Mouse (Mus musculus): ENCODE measurements around the gene Brd4. TPM values are rescaled to one million over a fixed set of nuclear protein-coding genes. Genes with fewer than 3 reads are reported as not detected.

Gene Brd4
- 90.2 and 91.9 TPM in 2 replicates for polyA plus RNA-seq (2014; fragmentation: Nextera tagmentation; extraction: Ambion mirVana)

- ATAC-seq (replicated peaks; ENCODE audit: low FRiP score, low TSS enrichment, low read depth) (peak; percentile 90), DNase-seq (ENCODE audit: low spot score) (peak; percentile 96)
- Histone ChIP-seq H3K4me1 (replicated peaks; ENCODE audit: control insufficient read depth, insufficient read depth, low read length) (peaks cover 15% of the 10 kb centered on the region), H3K4me2 (ENCODE audit: low read length) (peak within 1 kb of the TSS; percentile 76), H3K9me3 (ENCODE audit: control insufficient read depth, low read length) (no peaks in the 10 kb centered on the region), H3K9ac (ENCODE audit: low read length) (peak within 1 kb of the TSS; percentile 95), H3K4me3 (ENCODE audit: low read depth, low read length) (peak within 1 kb of the TSS; percentile 94), H3K27ac (ENCODE audit: low read depth) (peak within 1 kb of the TSS; percentile 99), H3K36me3 (ENCODE audit: control insufficient read depth, insufficient read depth, low read length) (no peaks in the 10 kb centered on the region), H3K27me3 (replicated peaks; ENCODE audit: control insufficient read depth, insufficient read depth, low read length) (no peaks in the 10 kb centered on the region)
- under 1% methylated on average over 71 of the region's 100 CpGs for WGBS
These were observed at the start of gene Brd4 for GRCm38 (mm10) chr17:32284262-32285137. Gene Brd4, minus strand, starts transcription at chr17:32284722.

GRCm38 (mm10) chr17:32333675-32334303 is 49.3 kb upstream of the Brd4 start:
- no peak overlapping the region for H3K9ac ChIP-seq (ENCODE audit: low read length)
- H3K4me2 ChIP-seq (ENCODE audit: low read length) = no peak overlapping the region
- H3K36me3 ChIP-seq (ENCODE audit: control insufficient read depth, insufficient read depth, low read length) = peaks cover 78% of the 10 kb centered on the region
- no peaks in the 10 kb centered on the region for H3K4me1 ChIP-seq (replicated peaks; ENCODE audit: control insufficient read depth, insufficient read depth, low read length)
- no peaks in the 10 kb centered on the region for H3K27me3 ChIP-seq (replicated peaks; ENCODE audit: control insufficient read depth, insufficient read depth, low read length)
- ATAC-seq (replicated peaks; ENCODE audit: low FRiP score, low TSS enrichment, low read depth) = no peak
- no peak for DNase-seq (ENCODE audit: low spot score)
- H3K9me3 ChIP-seq (ENCODE audit: control insufficient read depth, low read length) = no peaks in the 10 kb centered on the region
- H3K27ac ChIP-seq (ENCODE audit: low read depth) = no peak overlapping the region
- WGBS = 81% methylated on average over 31 of the region's 31 CpGs
- no peak overlapping the region for H3K4me3 ChIP-seq (ENCODE audit: low read depth, low read length)

GRCm38 (mm10) chr17:32327501-32327900 is 43.0 kb upstream of the Brd4 start:
- Histone ChIP-seq H3K4me2 (ENCODE audit: low read length) (no peak overlapping the region), H3K36me3 (ENCODE audit: control insufficient read depth, insufficient read depth, low read length) (peaks cover 61% of the 10 kb centered on the region), H3K27ac (ENCODE audit: low read depth) (no peak overlapping the region)

GRCm38 (mm10) chr17:32322809-32323208 is 38.3 kb upstream of the Brd4 start:
- Histone ChIP-seq H3K4me3 (ENCODE audit: low read depth, low read length) (no peak overlapping the region), H3K9ac (ENCODE audit: low read length) (no peak overlapping the region), H3K27me3 (replicated peaks; ENCODE audit: control insufficient read depth, insufficient read depth, low read length) (no peaks in the 10 kb centered on the region), H3K36me3 (ENCODE audit: control insufficient read depth, insufficient read depth, low read length) (peaks cover 41% of the 10 kb centered on the region), H3K27ac (ENCODE audit: low read depth) (no peak overlapping the region), H3K4me1 (replicated peaks; ENCODE audit: control insufficient read depth, insufficient read depth, low read length) (peaks cover 4% of the 10 kb centered on the region; the same call in 1 of the 2 replicates), H3K9me3 (ENCODE audit: control insufficient read depth, low read length) (no peaks in the 10 kb centered on the region), H3K4me2 (ENCODE audit: low read length) (no peak overlapping the region)
- ATAC-seq (replicated peaks; ENCODE audit: low FRiP score, low TSS enrichment, low read depth) (no peak), DNase-seq (ENCODE audit: low spot score) (no peak)
- WGBS = 91% methylated on average over 1 of the region's 1 CpGs

More at GRCm38 (mm10) chr17:32327501-32327900, 43.0 kb upstream of the Brd4 start:
- DNase-seq (ENCODE audit: low spot score) (no peak), ATAC-seq (replicated peaks; ENCODE audit: low FRiP score, low TSS enrichment, low read depth) (no peak)
- H3K9me3 ChIP-seq (ENCODE audit: control insufficient read depth, low read length) = no peaks in the 10 kb centered on the region
- H3K4me1 ChIP-seq (replicated peaks; ENCODE audit: control insufficient read depth, insufficient read depth, low read length) = no peaks in the 10 kb centered on the region
- H3K9ac ChIP-seq (ENCODE audit: low read length) = no peak overlapping the region
- H3K4me3 ChIP-seq (ENCODE audit: low read depth, low read length) = no peak overlapping the region
- no peaks in the 10 kb centered on the region for H3K27me3 ChIP-seq (replicated peaks; ENCODE audit: control insufficient read depth, insufficient read depth, low read length)

- H3K4me2 ChIP-seq (ENCODE audit: low read length) = peak overlapping the region; percentile 78
- WGBS = 10% methylated on average over 6 of the region's 6 CpGs
- peak overlapping the region; percentile 59 for H3K9ac ChIP-seq (ENCODE audit: low read length)
- ATAC-seq (replicated peaks; ENCODE audit: low FRiP score, low TSS enrichment, low read depth) = no peak
- H3K9me3 ChIP-seq (ENCODE audit: control insufficient read depth, low read length) = no peaks in the 10 kb centered on the region
- peak overlapping the region; percentile 97 for H3K27ac ChIP-seq (ENCODE audit: low read depth)
- peaks cover 41% of the 10 kb centered on the region for H3K36me3 ChIP-seq (ENCODE audit: control insufficient read depth, insufficient read depth, low read length)
- H3K27me3 ChIP-seq (replicated peaks; ENCODE audit: control insufficient read depth, insufficient read depth, low read length) = no peaks in the 10 kb centered on the region
- H3K4me1 ChIP-seq (replicated peaks; ENCODE audit: control insufficient read depth, insufficient read depth, low read length) = peaks cover 4% of the 10 kb centered on the region; the same call in 1 of the 2 replicates
- no peak for DNase-seq (ENCODE audit: low spot score)
- peak overlapping the region; percentile 92 for H3K4me3 ChIP-seq (ENCODE audit: low read depth, low read length)
These were observed 37.3 kb upstream of the Brd4 start for GRCm38 (mm10) chr17:32321836-32322235.

GRCm38 (mm10) chr17:32321390-32321734 is 36.8 kb upstream of the Brd4 start:
- DNase-seq (ENCODE audit: low spot score) = no peak
- Histone ChIP-seq H3K27ac (ENCODE audit: low read depth) (peak overlapping the region; percentile 97), H3K27me3 (replicated peaks; ENCODE audit: control insufficient read depth, insufficient read depth, low read length) (no peaks in the 10 kb centered on the region), H3K4me3 (ENCODE audit: low read depth, low read length) (peak overlapping the region; percentile 92), H3K4me1 (replicated peaks; ENCODE audit: control insufficient read depth, insufficient read depth, low read length) (peaks cover 4% of the 10 kb centered on the region; the same call in 1 of the 2 replicates), H3K9me3 (ENCODE audit: control insufficient read depth, low read length) (no peaks in the 10 kb centered on the region), H3K4me2 (ENCODE audit: low read length) (peak overlapping the region; percentile 78), H3K9ac (ENCODE audit: low read length) (peak overlapping the region; percentile 59), H3K36me3 (ENCODE audit: control insufficient read depth, insufficient read depth, low read length) (peaks cover 42% of the 10 kb centered on the region)
- 0% methylated on average over 23 of the region's 23 CpGs for WGBS
- ATAC-seq (replicated peaks; ENCODE audit: low FRiP score, low TSS enrichment, low read depth) = peak; percentile 70

- DNase-seq (ENCODE audit: low spot score) (peak; percentile 94), ATAC-seq (replicated peaks; ENCODE audit: low FRiP score, low TSS enrichment, low read depth) (peak; percentile 97)
- peak within 1 kb of the TSS; percentile 94 for H3K9ac ChIP-seq (ENCODE audit: low read length)
- H3K36me3 ChIP-seq (ENCODE audit: control insufficient read depth, insufficient read depth, low read length) = peaks cover 42% of the 10 kb centered on the region
- H3K4me2 ChIP-seq (ENCODE audit: low read length) = peak within 1 kb of the TSS; percentile 78
- H3K27me3 ChIP-seq (replicated peaks; ENCODE audit: control insufficient read depth, insufficient read depth, low read length) = no peaks in the 10 kb centered on the region
- peak within 1 kb of the TSS; percentile 92 for H3K4me3 ChIP-seq (ENCODE audit: low read depth, low read length)
- peaks cover 4% of the 10 kb centered on the region; the same call in 1 of the 2 replicates for H3K4me1 ChIP-seq (replicated peaks; ENCODE audit: control insufficient read depth, insufficient read depth, low read length)
- WGBS = under 1% methylated on average over 80 of the region's 83 CpGs
- H3K9me3 ChIP-seq (ENCODE audit: control insufficient read depth, low read length) = no peaks in the 10 kb centered on the region
- peak within 1 kb of the TSS; percentile 97 for H3K27ac ChIP-seq (ENCODE audit: low read depth)
These were observed 36.3 kb upstream of the Brd4 start, which contains the start of gene Akap8 for GRCm38 (mm10) chr17:32320597-32321389. Gene Akap8, minus strand, starts transcription at chr17:32321238.

- Histone ChIP-seq H3K9ac (ENCODE audit: low read length) (peak overlapping the region; percentile 94), H3K4me2 (ENCODE audit: low read length) (peak overlapping the region; percentile 68), H3K4me1 (replicated peaks; ENCODE audit: control insufficient read depth, insufficient read depth, low read length) (peaks cover 4% of the 10 kb centered on the region; the same call in 1 of the 2 replicates), H3K4me3 (ENCODE audit: low read depth, low read length) (peak overlapping the region; percentile 92), H3K36me3 (ENCODE audit: control insufficient read depth, insufficient read depth, low read length) (peaks cover 47% of the 10 kb centered on the region), H3K27ac (ENCODE audit: low read depth) (peak overlapping the region; percentile 97; the same call in 1 of the 2 replicates), H3K27me3 (replicated peaks; ENCODE audit: control insufficient read depth, insufficient read depth, low read length) (no peaks in the 10 kb centered on the region), H3K9me3 (ENCODE audit: control insufficient read depth, low read length) (no peaks in the 10 kb centered on the region)
- WGBS = 1% methylated on average over 7 of the region's 7 CpGs
- ATAC-seq (replicated peaks; ENCODE audit: low FRiP score, low TSS enrichment, low read depth) (no peak), DNase-seq (ENCODE audit: low spot score) (no peak)
These were observed 35.4 kb upstream of the Brd4 start for GRCm38 (mm10) chr17:32319950-32320349.

All from intestine, embryonic 14.5 days (tissue).